Mouse (Mus musculus): ENCODE data around the gene Camk2g. TPM values are rescaled to one million over a fixed set of nuclear protein-coding genes. Genes with fewer than 3 reads are reported as not detected.
A peak's percentile ranks its signal among the peaks of the same experiment; 100 is the strongest.

The Camk2g gene
- polyA plus RNA-seq, 1 experiment: 16.4 TPM

DNA sequence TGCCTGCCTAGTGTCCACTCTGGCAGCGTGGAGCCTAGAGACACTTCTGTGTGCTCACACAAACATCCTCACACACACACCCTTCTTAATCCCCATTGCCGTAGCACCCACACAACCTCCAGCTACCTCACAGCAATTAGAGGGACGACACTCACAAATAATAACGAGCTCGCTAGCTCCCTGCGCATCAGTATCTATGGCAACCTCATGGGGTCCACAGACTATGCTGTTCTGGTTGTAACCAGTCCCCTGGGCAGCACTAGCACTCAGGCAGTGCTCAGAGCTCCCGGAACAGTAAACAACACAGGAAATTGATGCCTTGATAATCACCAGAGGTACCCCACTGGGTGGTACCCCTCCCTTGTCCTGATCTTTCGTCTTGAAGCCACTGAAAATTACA is 2.8 kb upstream of the Camk2g start:
- H3K36me3 ChIP-seq (ENCODE audit: control insufficient read depth, insufficient read depth, low read length): no peaks in the 10 kb centered on the region
- H3K27ac ChIP-seq (ENCODE audit: control insufficient read depth, insufficient read depth, low read depth, low read length): no peak overlapping the region
- TF ChIP-seq POLR2A (IDR thresholded peaks at IDR 0.05; ENCODE audit: control insufficient read depth, low read depth, low read length): no peak
- no peak for TF ChIP-seq CTCF (IDR thresholded peaks at IDR 0.05; ENCODE audit: control insufficient read depth, insufficient read depth, insufficient replicate concordance, low read depth, low read length)
- H3K4me1 ChIP-seq (ENCODE audit: control insufficient read depth, insufficient read depth, low read length): peaks cover 9% of the 10 kb centered on the region
- no peaks in the 10 kb centered on the region; the same call in 1 of the 2 replicates for H3K27me3 ChIP-seq (ENCODE audit: control insufficient read depth, insufficient read depth, low read length)
- H3K4me3 ChIP-seq (ENCODE audit: control insufficient read depth, low read depth, low read length): no peak overlapping the region

DNA sequence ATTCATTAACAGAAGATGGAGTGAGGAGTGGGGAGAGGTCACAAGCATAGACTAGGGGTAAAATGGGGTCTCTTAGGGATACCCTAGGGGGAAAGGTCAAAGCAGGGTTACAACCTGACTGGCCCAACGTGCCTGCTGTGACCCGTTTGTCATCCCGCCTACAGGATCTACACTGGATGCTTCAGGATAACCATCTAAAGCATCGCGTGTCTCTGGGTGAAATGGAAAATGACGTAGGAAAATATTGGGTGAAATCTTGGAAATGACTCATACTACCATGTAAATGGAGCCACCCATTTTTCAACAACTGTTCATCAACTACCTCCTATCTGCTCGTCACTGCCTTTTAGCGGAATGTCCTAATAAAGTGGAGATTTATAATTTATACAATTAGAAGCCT is 2.3 kb upstream of the Camk2g start:
- no peak for TF ChIP-seq CTCF (IDR thresholded peaks at IDR 0.05; ENCODE audit: control insufficient read depth, insufficient read depth, insufficient replicate concordance, low read depth, low read length)
- TF ChIP-seq POLR2A (IDR thresholded peaks at IDR 0.05; ENCODE audit: control insufficient read depth, low read depth, low read length): no peak
- Histone ChIP-seq H3K4me1 (ENCODE audit: control insufficient read depth, insufficient read depth, low read length) (peaks cover 12% of the 10 kb centered on the region), H3K27me3 (ENCODE audit: control insufficient read depth, insufficient read depth, low read length) (no peaks in the 10 kb centered on the region; the same call in 1 of the 2 replicates), H3K36me3 (ENCODE audit: control insufficient read depth, insufficient read depth, low read length) (no peaks in the 10 kb centered on the region), H3K4me3 (ENCODE audit: control insufficient read depth, low read depth, low read length) (no peak overlapping the region), H3K27ac (ENCODE audit: control insufficient read depth, insufficient read depth, low read depth, low read length) (no peak overlapping the region)

DNA sequence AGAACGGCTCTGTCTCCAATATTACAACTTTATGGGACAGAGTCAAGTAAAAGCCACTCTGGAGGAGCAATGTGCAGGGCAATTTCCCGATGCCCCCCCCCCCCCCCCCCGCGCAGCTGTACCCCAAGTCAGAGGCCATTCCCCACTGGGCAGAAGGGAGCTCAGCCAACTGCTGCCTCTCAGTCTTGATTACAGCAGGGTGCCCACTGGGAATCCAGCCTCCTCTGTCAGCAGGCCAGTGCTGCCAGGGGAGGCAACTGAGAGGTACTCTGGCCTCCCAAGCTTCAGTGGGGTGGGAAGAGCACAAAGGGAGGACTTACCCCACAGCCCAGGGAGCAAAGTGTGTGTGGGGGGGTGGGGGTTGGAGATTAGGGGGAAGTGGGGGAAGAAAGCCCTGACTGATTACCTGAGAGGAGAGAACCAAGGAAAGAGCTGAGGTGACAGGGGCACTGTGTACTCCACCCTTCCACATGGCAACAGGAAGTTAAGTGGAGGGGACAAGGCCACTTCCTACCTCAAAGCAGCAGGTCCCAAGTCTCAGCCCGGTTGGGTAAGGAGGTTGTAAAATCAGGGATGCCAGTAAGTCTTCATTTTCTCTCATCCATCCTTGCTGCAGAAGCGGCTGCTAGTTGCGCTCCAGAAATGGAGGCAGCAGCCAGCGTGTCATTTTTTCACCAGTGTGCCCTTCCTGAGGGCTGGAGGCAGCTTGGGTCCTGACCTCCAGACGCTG is 1.7 kb upstream of the Camk2g start:
- no peak overlapping the region for H3K27ac ChIP-seq (ENCODE audit: control insufficient read depth, insufficient read depth, low read depth, low read length)
- H3K4me3 ChIP-seq (ENCODE audit: control insufficient read depth, low read depth, low read length): no peak overlapping the region
- H3K4me1 ChIP-seq (ENCODE audit: control insufficient read depth, insufficient read depth, low read length): peaks cover 15% of the 10 kb centered on the region

DNA sequence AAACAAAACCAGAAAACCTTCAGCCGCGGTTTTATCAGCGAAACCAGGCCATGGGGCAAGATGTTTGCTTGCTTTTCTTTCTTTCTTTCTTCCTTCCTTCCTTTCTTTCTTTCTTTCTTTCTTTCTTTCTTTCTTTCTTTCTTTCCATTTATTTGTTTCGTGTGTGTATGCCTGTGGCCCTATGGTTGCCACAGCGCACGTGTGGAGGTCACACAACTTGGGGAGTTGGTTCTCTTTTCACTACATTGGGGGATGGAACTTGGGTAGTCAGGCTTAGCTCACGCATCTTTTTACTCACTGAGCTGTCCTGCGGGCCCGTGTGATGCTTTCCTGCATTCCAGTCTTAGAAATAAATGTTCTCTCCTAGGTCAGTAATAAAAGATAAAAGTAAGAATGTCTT is 701 bp upstream of the Camk2g start:
- H3K27ac ChIP-seq (ENCODE audit: control insufficient read depth, insufficient read depth, low read depth, low read length): peak overlapping the region; percentile 79
- H3K4me3 ChIP-seq (ENCODE audit: control insufficient read depth, low read depth, low read length): peak overlapping the region; percentile 77; the same call in 1 of the 2 replicates
- H3K36me3 ChIP-seq (ENCODE audit: control insufficient read depth, insufficient read depth, low read length): no peaks in the 10 kb centered on the region
- H3K4me1 ChIP-seq (ENCODE audit: control insufficient read depth, insufficient read depth, low read length): peaks cover 15% of the 10 kb centered on the region
- no peak for TF ChIP-seq CTCF (IDR thresholded peaks at IDR 0.05; ENCODE audit: control insufficient read depth, insufficient read depth, insufficient replicate concordance, low read depth, low read length)
- TF ChIP-seq POLR2A (IDR thresholded peaks at IDR 0.05; ENCODE audit: control insufficient read depth, low read depth, low read length): no peak
- H3K27me3 ChIP-seq (ENCODE audit: control insufficient read depth, insufficient read depth, low read length): no peaks in the 10 kb centered on the region; the same call in 1 of the 2 replicates

More for the DNA sequence above, 1.7 kb upstream of the Camk2g start:
- no peak for TF ChIP-seq CTCF (IDR thresholded peaks at IDR 0.05; ENCODE audit: control insufficient read depth, insufficient read depth, insufficient replicate concordance, low read depth, low read length)
- no peak for TF ChIP-seq POLR2A (IDR thresholded peaks at IDR 0.05; ENCODE audit: control insufficient read depth, low read depth, low read length)
- Histone ChIP-seq H3K36me3 (ENCODE audit: control insufficient read depth, insufficient read depth, low read length) (no peaks in the 10 kb centered on the region), H3K27me3 (ENCODE audit: control insufficient read depth, insufficient read depth, low read length) (no peaks in the 10 kb centered on the region; the same call in 1 of the 2 replicates)

DNA sequence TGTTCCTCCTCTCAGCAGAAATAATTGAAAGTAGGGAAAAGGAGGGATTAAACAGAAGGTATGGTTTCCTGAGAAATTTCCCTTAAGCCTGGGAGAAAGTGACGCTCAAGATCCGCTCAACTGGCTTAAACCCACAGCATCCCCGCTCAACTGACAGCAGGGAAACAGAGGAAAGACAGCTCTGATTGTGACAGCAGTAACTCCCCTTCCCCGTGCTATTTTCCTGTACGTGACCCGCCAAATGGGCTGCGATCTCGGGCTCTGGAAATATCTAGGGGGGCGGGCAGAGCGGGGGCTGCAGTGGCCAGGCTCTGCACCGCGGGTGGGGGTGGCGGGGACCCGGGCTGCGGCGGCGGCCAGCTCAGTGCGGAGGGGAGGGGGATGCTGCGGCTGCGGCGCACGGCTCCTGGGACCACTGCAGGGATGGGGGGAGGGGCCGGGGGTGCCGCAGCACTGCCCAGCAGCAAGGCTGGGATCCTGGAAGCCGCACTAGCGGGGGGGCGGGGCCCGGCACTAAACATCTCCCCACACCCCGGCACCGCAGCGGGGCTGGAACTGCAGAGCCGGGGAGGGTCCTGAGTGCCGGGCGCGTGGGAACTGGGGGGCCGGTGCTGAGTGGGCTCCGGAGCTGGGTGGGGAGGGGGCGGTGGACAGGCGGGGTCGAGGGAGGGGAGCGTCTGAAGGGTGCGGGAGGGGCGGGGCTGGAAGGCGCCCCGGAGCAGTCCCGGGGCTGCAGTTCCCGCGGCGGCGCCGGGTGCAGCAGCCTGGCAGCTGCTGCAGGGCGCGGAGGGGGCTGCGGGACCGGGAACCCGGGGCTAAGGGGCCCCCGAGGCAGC is 748 bp downstream of the Camk2g start:
- no peak overlapping the region for H3K27ac ChIP-seq (ENCODE audit: control insufficient read depth, insufficient read depth, low read depth, low read length)
- no peaks in the 10 kb centered on the region for H3K36me3 ChIP-seq (ENCODE audit: control insufficient read depth, insufficient read depth, low read length)
- peaks cover 14% of the 10 kb centered on the region for H3K4me1 ChIP-seq (ENCODE audit: control insufficient read depth, insufficient read depth, low read length)
- H3K27me3 ChIP-seq (ENCODE audit: control insufficient read depth, insufficient read depth, low read length): no peaks in the 10 kb centered on the region; the same call in 1 of the 2 replicates
- no peak for TF ChIP-seq POLR2A (IDR thresholded peaks at IDR 0.05; ENCODE audit: control insufficient read depth, low read depth, low read length)
- TF ChIP-seq CTCF (IDR thresholded peaks at IDR 0.05; ENCODE audit: control insufficient read depth, insufficient read depth, insufficient replicate concordance, low read depth, low read length): no peak
- H3K4me3 ChIP-seq (ENCODE audit: control insufficient read depth, low read depth, low read length): peak overlapping the region; percentile 93

DNA sequence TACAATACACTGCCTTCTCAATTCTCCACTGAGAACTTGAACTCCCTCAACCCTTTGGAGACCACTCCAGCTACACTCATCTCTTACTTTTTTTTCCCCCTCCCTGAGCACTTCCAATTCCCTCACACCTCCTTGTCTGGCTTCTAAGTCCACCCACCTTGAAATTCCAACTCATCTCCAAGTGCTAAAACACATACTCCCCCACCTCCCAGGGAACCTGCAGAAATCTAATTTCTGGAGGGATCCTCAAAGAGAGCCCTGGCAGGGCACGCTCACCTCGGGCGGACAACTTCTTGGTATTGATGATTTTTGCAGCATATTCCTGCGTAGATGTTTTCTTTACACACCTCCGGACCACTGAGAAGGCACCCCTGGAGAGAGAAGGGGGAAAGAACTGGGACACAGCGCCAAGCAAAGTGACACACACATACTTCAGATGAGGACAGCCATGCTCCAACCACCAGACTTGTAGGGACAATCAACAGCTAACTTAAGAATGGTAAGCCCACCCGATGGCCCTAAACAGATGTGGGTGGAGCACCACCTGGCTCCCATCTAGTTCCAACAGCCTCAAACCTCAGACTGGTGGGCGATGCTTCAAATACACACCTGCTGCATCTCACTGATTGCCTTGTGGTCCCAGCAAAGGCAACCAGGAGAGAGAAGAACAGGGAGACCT is 1.5 kb downstream of the Camk2g start:
- Histone ChIP-seq H3K4me1 (ENCODE audit: control insufficient read depth, insufficient read depth, low read length) (peaks cover 11% of the 10 kb centered on the region), H3K36me3 (ENCODE audit: control insufficient read depth, insufficient read depth, low read length) (no peaks in the 10 kb centered on the region), H3K27ac (ENCODE audit: control insufficient read depth, insufficient read depth, low read depth, low read length) (no peak overlapping the region), H3K27me3 (ENCODE audit: control insufficient read depth, insufficient read depth, low read length) (no peaks in the 10 kb centered on the region; the same call in 1 of the 2 replicates), H3K4me3 (ENCODE audit: control insufficient read depth, low read depth, low read length) (no peak overlapping the region; the same call in 1 of the 2 replicates)
- TF ChIP-seq CTCF (IDR thresholded peaks at IDR 0.05; ENCODE audit: control insufficient read depth, insufficient read depth, insufficient replicate concordance, low read depth, low read length) (no peak), POLR2A (IDR thresholded peaks at IDR 0.05; ENCODE audit: control insufficient read depth, low read depth, low read length) (no peak)
